Mouse (Mus musculus) bone marrow, adult 2 months (tissue): Measurements from ENCODE around the gene Bcas3.

Source experiments
- CTCF ChIP-seq: fragments of 200-500 bp; IDR thresholded peaks from 2 replicates; pipeline ENCODE4 v1.5.1; 2011; ENCODE audit warnings: low read length, control low read depth; ENCODE audit not compliant: control insufficient read depth, insufficient read depth
- POLR2A ChIP-seq: fragments of 200-500 bp; IDR thresholded peaks from 2 replicates; pipeline ENCODE4 v1.6.1; 2011; ENCODE audit warnings: low read depth, mild to moderate bottlenecking, control low read depth, low read length, borderline replicate concordance; ENCODE audit not compliant: control insufficient read depth

DNA sequence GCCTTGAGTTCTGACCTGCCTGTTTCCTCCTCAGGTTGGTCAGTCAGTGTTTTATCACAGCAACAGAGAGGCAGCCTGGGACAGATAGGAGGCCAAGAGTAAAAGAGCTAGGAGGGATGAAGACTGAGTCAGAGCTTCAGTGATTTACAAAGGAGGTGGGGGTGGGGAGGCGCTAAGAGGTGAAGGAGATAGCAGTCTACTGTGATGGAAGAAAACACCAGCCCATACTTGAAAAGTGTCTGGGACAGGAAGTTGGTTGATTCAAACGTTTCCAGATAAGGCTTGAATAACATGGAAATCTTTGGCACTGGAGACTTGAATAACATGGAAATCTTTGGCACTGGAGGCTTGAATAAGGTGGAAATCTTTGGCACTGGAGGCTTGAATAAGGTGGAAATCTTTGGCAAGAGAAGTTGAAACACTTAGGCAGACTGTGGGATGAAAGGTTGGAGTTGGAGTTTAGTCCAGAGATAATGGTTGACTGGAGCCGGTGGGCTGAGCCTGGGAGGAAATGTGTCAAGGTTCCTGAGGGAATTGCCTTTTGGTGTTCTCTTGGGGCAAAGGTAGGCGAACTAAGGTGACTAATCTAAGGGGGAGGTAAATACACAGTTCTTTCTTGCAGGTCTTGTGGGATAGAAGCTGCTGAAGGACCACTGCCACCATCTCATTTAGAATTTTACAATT lies 46.2 kb upstream of the Bcas3 start:
- no peak for TF ChIP-seq CTCF
- TF ChIP-seq POLR2A = no peak
